Mouse (Mus musculus) heart, adult 11 months (tissue): Measurements from ENCODE around the gene Hspa12b.

Experiments used
- DNase-seq: peaks from one replicate; pipeline ENCODE4 v3.0.0; 2022

The Hspa12b gene

DNA sequence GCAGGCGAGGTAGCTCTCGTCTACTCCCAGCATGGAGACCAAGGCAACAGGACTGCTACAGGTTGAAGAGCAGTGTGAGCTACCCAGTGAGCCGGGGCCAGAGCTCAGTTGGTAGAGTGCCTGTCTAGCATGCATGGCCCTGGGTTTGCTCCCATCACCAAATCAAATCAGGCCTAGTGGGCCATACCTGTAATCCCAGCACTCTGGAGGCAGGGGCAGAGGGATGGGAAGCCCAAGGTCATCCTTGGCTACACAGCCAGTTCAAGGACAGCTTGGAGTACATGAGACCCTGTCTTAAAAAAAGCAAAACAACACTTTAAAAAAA lies 22.1 kb downstream of the Hspa12b start:
- peak; percentile 88 for DNase-seq

DNA sequence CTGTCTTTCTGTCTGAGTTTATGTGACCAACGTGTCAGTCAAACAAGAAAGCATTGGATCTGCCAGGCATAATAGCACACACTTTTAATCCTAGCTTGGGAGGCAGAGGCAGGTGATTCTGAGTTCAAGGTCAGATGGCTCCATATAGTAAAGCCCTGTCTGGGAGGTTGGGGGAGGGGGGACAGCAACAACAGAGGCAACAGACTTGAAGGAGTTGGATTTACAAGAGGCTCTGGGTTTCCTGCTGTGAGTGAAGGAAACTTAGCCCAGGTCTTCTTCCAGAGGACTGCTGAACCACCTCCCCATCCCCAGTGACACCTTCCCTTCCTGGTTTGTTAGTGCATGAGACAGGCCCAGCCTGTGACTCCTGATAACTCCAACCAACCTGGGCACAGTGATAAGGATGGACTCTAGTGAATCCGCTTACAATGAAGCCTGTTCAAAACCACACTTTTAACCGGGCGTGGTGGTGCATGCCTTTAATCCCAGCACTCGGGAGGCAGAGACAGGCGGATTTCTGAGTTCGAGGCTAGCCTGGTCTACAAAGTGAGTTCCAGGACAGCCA lies 25.2 kb downstream of the Hspa12b start:
- DNase-seq = no peak

DNA sequence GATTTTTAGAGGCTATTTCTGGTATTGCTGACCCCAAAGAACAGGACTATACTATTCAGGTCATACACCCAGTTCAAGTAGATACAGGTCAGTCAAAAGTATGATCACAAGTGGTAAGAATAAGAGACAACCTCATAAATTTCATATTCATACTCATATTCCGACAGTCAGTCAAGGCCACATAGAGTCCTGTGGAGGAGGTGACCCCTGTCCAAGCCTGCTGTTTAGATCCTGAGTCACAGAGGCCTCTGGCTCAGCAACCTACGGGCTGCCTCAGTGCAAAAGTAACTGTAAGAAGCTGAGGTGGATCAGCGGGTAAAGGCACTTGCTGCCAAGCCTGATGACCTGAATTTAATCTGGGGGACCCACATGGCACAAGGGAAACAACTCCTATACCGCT lies 27.0 kb downstream of the Hspa12b start:
- DNase-seq = no peak

GRCm38 (mm10) chr2:131156987-131157386 lies 29.9 kb downstream of the Hspa12b start:
- DNase-seq = no peak

- DNase-seq = no peak
Observed at GRCm38 (mm10) chr2:131159491-131159910, 32.4 kb downstream of the Hspa12b start.

GRCm38 (mm10) chr2:131159938-131160581 lies 33.0 kb downstream of the Hspa12b start, which contains the start of gene 1700037H04Rik:
TSS of gene 1700037H04Rik (minus strand) at chr2:131160081.
- peak; percentile 100 for DNase-seq

DNA sequence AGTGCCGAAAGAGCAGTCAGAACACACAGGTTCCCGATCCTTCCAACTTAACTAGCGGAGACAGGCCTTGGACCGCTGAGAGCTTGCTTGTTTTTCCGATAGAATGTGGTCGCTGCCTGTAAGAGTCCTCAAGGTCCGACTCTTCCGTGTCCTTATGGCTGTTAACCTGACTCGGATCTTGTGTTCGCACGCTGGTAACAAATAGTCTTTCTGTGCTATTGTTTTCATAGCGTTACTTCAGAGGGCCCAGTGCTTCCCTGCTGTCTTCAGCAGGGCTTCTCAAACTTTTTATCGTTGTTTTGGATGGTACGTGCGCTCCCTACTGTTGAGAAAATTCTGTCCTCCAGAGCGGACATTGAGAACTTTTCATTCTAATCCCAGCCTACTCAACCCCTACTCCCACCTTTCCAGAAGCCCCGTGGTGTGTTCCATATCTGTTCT lies 33.6 kb downstream of the Hspa12b start:
- peak; percentile 91 for DNase-seq

- peak; percentile 77 for DNase-seq
Observed at GRCm38 (mm10) chr2:131163924-131164323, 36.8 kb downstream of the Hspa12b start.

GRCm38 (mm10) chr2:131166172-131166571 lies 39.1 kb downstream of the Hspa12b start:
- no peak for DNase-seq

GRCm38 (mm10) chr2:131167984-131168383 lies 40.9 kb downstream of the Hspa12b start:
- no peak for DNase-seq

GRCm38 (mm10) chr2:131168914-131169313 lies 41.8 kb downstream of the Hspa12b start:
- DNase-seq = no peak

GRCm38 (mm10) chr2:131170936-131171335 lies 43.9 kb downstream of the Hspa12b start:
- no peak for DNase-seq

GRCm38 (mm10) chr2:131171401-131172104 lies 44.5 kb downstream of the Hspa12b start:
- DNase-seq = peak; percentile 97

DNA sequence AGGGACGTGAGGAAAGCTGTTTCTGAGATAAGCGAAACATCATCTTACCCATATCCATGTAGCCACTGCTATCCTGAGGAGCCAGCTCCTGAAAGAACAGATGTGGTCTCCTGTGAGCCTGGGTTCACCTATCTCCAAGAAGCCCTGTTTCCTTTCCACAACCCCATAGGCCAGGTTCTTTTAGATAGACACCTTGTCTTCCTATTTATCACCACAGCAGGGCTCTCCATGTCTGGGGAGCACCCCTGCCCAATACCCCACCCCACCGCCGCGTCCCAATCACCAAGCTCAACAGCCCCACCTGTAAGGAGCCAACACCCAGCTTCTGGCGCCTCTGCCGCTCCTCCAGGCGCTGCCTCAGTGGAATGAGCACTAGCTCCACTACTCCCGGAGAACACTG lies 45.2 kb downstream of the Hspa12b start:
- DNase-seq = no peak

DNA sequence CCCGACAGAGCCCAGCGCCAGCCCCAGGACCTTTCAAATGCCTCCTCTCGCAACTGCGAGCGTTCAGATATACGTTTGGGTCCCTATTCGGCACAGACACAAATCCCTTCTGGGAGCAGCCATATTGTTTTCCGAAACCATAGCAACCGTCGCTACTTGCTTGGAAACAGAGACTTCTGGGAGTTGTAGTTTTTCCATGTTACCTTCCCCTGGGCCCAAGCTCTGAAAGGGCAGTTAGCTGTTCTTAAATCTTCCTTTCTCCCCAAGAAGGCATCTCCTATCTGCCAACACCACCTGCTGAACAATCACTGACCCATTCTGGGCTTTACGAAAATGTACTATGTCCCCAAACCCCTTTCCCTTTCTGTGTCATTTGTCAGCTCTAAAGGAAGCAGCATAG lies 47.6 kb downstream of the Hspa12b start:
- peak; percentile 97 for DNase-seq

DNA sequence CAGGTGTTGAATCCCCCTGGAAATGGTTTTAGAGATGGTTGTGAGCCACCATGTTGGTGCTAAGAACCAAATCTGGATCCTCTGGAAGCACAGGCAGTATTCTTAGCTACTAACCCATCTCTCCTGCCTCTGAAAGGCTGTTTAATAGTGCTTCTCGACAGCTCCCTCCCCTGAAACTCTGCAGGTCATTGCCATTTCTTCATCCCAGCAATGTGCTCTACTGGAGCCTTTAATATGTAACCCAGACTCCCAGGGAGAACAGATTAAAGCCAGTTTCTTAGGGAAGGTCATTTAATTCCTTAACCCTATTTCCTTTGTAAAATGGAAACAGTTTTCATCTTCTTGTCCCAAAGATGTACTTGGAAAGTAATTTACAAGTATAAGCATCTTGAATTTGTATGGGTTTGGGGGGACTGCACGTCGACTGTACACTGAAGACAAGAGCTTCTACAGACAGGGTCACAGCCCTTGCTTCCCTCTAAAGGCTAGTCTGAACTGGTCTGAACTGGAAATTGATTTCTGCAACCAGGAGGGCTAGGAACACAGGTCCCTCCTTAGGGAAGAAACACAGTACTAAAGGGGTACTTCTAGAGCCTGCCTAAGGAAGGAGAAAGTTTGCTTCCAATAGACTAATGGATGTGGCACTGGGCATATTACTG lies 48.3 kb downstream of the Hspa12b start:
- no peak for DNase-seq

GRCm38 (mm10) chr2:131175945-131176309 lies 48.8 kb downstream of the Hspa12b start:
- DNase-seq = no peak

DNA sequence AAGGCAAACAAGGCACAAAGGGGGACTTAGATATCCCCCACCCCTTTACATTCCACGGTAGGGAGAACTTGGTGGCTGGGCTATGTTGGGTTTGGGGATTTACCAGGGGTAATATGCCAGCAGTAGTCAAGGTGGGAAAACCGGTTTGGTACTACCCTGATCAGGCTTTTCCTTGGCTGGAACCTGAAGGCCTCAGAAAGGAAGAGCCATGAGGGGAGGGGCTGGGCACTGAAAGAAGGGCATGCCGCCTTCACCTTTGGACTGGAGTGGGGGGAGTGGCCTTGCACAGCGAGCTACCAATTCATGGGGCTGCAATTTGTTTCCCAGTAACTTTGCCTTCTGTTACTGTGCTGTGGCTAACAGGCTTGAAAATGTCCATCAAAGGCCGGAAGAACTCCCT lies 49.4 kb downstream of the Hspa12b start:
- DNase-seq = no peak

GRCm38 (mm10) chr2:131177932-131178331 lies 50.9 kb downstream of the Hspa12b start:
- DNase-seq = peak; percentile 94

GRCm38 (mm10) chr2:131178828-131179245 lies 51.8 kb downstream of the Hspa12b start:
- DNase-seq = peak; percentile 95

- DNase-seq = peak; percentile 98
Observed at GRCm38 (mm10) chr2:131179246-131179886, 52.3 kb downstream of the Hspa12b start.

DNA sequence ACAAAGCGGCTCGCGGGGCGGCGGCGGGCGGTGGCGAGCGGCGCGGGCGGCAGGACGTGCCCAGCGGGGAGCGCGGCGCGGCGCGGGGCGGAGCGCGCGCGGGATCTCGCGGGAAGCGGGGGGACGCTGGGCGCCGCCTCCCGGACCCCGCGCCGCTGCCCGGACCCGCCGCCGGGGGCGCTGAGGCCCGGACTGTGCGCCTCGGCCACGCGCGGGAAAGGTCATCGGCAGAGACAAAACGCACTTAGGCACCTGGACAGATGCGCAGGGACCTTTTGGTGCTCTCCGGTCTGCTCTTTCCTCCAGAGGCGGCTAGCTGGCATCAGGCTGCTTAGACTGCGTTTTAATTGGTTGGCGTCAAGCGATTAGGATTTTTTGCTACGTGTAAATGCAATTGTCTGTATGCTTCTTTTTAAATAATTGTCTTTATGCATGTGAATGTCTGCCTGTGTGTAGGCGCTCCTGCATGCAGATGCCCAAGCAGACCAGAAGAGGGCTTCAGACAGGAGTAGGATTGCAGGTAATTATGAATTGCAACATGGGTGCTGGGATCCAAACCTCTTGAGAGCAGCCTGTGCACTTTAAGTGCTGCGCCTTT lies 53.0 kb downstream of the Hspa12b start, which contains the start of gene Cenpb:
Cenpb (minus strand) TSS at position 78 of the 598 bp plus-strand sequence.
- DNase-seq = peak; percentile 98

- no peak for DNase-seq
Observed at GRCm38 (mm10) chr2:131186343-131186742, 59.3 kb downstream of the Hspa12b start.
